Mouse (Mus musculus) c-Kit-positive CD71-positive TER-119-negative erythroid progenitor cells, embryonic 14.5 days (primary cell): ENCODE data around the gene Lmbrd2.

Experiments used
- DNase-seq: peaks from one replicate; pipeline ENCODE4 v3.0.0-alpha.2; 2013; ENCODE audit warnings: low read depth

The Lmbrd2 gene

DNA sequence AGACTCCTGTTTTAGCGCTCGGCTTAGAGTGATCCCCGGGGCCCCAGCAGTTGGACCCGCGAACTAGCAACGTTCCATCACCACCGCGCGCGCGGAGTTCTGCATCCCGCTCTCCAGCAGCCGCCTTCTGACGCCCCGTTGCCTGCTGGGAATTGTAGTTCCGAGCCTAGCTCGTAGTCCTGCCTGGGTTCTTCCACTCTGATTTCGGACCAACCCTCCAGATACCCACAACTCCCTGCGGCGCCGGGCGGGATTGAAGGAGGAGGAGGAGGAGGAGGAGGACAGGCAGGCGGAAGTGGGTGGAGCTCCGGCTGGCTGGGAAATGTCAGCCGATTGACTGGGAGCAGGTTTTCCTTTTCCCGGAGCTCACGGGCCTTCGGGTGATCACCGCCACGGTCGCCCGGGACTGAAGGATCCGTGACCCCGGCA is at the start of gene Lmbrd2:
TSS of gene Lmbrd2 (plus strand) at position 299 of the 429 bp plus-strand sequence.
- peak; percentile 97 for DNase-seq

DNA sequence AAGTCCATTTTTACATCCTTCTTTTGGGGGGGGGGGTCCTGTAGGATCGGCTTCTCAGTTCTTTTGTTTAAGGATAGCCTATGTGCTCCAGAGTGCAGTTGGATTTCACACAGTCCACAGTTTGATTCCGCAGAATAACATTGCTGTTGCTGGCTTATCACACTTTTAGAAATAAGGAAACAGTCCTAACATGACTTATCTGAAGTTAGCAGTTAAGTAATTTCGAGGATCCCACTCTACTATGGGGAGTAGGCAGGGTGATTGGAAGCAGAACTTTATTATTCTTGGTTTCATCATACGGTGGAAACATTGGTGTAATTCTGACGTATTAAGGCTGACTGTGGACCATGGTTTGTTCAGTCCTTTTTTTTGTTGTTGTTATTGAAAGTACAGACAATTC is 49.7 kb upstream of the Lmbrd2 start:
- DNase-seq = no peak

DNA sequence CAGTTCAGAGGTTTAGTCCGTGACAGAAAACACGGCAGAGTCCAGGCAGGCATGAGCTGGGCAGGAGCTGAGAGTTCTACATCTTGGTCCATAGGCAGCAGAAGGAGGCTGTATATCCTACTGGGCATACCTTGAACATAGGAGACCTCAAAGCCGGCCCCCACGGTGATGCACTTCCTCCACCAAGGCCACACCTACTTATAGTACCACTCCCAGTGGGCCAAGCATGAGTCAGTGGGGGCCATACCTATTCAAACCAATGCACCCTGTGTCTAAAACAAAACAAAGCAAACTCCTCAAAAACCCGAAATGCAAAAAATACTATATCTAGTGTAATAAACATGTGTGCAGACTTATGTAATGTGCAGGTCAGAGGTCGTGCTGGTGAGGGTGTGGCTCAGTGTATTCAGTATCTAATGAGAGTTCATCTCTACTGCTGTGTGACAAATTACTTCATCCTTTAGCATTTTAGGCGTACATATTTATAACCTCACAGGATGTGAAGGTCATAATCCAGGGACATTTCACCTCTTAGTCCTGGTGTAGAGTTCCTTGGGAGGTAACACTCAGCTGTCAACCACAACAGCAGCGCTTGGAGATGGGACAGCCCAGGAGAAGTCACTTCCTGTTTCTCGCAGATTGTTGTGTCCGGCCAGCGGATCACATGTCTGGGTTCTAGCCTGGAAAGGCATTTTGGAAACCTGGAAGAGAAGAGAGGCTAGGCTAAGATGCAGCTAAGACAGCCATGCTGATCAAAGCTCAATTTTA is 46.6 kb upstream of the Lmbrd2 start:
- DNase-seq = no peak

DNA sequence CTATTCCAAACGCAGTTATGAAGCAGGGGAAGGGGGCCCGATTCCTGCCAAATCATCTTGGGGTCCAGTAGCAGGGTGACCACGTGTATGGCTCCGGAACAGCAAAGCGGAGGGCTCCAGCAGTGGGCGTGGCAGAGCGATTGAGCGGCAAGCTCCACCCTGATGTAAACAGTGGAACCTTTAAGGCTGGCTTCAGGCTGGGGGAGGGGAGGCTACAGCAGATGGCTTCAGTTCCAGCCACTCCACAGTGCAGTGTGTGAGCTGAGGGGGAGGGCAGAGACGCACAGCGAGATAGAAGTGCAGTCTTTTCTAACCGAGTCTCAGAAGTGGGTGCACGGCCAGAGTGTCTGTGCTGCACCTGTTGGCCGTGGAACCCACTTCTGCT is 46.0 kb upstream of the Lmbrd2 start:
- DNase-seq = no peak

DNA sequence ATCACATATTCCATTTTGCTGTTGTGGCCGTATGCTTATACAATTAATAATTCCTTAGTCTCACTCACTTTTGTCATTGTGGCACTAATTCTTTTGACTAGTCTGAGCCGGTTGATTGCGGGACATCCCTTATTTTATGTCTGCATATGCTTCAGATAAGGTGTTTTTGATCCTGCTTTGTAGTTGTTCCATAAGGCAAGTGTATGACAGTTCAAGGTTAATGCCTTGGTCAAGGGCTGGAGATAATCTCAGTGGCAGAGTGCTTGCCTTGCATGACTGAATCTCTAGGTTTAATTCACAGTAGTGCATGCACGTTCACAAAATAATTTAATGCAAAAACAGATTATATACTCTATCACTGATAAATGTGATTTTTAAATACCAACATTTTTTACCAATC is 43.5 kb upstream of the Lmbrd2 start:
- DNase-seq = no peak

DNA sequence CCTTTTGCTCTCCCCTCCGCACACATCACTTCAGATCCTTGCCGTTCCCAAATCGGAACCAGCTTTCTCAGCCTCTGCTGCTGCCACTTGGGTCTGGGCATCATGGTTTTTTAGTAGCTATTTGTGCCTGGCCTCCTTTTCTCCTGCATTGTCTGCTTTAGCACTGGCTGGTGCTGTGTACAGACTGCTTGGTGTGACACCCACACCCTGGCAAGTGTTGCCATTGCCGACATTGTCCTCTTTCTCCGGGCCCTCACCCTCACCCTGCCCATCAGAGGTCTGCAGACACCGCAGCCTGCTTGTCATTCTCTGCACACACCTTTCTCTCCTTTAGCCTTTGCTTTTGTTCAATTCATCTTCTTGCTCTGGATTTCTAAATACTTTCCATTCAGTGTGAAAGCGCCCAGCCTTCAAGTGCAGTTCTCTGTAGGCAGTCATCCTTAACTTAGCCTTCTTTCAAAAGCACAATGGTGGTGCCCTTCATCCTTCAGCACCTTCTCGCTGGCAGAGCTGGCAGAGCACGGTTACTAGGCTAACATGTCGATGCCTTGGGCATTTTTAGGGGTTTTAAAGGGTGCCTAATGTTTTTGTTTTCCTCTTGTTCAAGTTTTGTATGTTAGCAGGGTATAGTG is 39.8 kb upstream of the Lmbrd2 start:
- no peak for DNase-seq

DNA sequence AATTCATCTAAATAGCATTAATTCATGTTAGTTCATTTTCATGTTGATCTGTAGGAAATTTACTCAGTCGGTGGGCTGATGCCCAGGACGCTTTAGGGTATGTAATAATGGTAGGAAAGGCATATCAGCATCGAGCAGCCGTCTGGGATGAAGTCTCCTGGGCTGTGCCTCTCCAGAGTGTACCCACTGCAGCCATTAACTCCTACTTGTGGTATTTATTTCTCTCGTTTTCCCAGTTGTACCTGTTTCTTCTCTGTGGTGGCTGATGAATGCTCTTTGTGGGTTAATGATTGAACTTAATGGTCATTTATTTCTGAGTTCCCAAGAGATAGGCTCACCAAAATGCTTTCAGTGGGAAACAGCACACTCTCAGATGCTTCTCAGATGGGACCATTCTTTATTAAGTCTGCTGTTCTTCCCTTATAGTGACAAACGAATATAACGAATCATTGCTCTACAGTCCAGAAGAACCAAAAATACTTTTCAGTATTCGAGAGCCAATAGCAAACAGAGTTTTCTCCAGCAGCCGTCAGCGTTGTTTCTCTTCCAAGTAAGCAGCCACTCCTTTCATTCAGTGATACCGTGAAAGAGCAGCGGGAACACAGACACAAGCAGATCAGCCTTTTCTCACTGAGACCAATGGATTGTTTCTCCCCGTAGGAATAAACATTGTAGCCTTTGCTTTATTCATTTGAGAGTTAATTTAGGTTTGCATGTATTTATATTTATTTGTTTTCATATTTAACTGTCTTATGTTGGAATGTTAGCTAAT is 33.9 kb upstream of the Lmbrd2 start:
- DNase-seq = no peak

DNA sequence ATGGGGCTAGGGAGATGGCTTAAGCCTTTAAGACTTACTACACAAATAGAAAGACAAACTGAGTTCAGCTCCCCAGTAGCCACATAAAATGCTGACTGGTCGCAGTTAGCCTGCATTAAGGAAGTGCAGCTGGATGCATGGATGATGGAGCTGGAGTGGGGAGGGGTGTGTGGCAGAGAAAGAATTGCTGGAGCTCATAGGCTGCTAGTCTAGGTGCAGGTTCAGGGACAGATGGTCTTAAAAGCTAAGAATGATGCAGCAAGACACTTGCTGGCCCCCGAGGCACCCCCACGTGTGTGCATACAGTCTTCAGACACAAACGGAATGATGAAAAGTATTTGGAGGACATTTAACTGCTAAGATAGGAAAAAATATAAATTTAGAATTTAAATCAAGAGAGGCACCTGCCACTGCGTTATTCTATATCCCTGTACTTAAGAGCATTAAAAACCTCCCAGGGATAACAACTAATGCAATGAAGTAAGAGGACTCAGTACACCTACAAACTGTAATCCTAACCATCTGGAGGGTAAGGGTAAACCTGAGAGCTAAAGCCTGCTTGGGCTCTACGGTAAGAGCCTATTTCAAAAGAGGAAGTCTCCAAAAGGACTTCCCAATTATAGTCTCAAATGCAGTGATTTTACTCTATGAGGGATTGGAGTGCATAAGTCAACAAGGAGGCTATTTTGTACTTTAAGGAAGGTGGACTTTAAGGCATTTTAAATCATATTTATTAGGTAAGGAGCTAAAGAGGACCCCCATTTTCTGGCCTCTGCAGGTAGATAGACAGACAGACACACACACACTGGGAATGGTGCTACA is 29.6 kb upstream of the Lmbrd2 start:
- DNase-seq = no peak

DNA sequence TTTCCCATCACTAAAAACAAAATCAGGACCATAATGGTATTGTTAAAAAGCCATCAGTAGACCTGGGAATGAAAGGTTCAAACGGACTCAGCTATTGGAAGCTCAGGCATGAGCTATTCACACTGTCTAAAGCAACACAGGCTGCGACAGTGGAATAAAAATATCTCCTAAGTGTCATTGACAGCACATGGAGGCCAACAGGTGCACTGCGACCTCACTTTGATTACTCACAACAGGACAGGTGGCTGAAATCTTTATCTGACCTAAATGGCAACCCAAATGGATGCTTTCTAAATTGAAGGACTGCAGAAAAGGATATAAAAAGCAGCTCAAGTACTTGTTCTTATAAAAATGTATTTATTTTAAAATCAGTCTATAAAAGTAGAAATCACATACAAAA is 28.7 kb upstream of the Lmbrd2 start:
- no peak for DNase-seq

DNA sequence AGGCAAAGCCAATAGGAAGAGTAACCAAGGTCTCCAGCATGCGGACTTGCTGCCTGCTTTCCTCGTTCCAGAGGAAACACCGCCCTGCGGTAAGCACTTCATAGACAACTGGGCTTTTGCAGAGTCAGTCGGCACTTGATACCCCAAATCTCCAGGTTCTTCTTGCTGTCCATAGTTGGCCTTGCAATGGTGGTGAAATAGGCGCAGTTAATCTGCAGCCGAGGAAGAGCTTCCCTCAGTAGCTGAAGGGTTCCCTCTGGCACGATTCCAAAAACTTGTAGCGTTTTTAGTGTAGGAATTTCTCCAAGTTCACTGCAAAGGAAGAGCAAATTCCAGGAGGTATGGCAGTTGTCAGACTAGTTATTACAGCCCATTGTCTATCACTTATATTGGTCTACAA is 26.8 kb upstream of the Lmbrd2 start:
- no peak for DNase-seq

DNA sequence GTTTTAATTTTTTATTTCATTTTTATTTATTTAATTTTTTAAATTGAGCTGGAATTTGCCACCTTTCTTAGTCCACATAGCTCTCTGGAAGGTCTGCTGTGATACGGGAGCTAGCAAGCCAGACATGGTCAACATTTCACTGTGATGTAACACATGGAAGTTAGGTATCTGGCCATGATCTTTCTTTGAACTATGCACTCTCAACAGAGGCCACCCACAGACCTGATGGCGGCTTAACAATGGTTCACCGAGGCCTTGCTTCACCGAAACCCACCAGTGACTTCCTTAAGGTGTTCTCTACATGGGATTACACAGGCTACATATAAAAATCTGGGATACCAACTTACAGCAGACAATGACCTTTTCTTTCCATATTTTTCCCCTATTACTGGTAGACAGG is 26.2 kb upstream of the Lmbrd2 start:
- DNase-seq = no peak

DNA sequence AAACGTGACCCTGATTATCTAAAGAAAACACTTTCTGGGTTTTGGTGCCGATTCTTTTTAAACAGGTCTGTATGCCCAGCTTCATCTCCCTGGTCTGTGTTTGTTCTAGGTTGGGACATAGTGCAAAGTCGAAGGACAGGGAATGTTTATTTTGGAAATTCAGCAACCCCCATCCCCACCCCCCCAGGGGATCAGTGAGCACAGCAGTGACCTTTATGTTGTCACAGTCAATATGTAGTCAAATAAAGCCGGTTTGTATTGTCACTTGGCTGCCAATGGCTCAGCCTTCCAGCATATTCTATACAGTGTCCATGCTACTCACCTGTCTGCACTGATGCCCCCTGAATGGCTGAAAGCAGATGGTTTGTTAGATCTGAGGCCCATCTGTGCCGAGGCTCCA is 25.8 kb upstream of the Lmbrd2 start:
- no peak for DNase-seq

DNA sequence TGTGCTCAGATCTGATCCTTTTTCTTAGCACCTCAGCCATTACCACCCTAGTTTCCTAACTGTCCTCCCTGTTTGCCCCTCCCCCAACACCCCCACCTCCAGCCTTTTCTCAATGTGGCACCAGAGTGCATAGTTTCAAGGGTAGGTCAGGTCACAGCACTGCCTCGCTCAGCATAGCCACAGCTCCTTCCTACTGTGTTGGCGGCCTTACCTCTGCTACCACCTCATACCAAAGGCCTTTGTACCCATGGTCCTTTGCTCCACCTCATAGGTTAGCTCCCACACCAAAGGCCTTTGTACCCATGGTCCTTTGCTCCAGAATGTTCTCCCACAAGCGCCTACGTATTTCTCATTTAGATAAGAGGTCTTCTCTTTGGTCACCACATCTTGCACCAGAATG is 21.5 kb upstream of the Lmbrd2 start:
- DNase-seq = no peak

DNA sequence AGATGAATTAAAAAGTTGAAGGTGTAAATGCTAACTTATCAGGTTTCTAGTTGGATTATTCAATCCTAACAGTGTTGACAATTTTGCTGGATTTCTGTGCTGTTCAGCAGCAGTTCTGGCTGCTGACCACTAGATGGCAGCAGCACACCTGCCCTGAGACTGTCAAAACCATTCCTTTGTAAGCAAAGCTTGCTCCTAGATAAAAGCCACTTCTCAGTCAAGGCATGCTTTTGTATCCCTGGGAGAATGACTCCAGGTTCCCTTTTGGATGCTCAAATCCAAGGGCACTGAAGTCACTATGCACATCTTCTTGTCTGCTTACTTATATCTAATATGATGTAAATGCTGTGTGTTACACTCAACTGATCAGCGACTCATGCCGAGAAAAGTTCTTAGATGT is 20.3 kb upstream of the Lmbrd2 start:
- no peak for DNase-seq

DNA sequence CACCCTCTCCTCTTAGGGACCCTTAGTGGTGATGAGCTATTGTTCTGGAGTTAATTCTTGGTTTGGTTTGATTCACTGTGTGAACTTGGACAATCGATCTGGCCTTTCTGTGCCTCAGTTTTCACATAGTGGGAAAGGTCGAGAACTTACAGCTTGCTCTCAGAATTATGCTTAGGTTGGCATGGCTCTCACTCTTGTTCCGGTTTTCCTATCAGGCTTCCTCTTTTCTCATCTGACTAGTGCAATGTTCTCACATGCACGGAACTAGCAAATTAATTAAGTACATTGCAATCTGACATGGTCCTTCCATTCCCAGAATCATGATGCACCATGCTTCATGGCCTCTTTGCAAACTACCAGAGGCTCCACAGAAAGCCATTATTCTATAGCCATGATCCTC is 17.4 kb upstream of the Lmbrd2 start:
- DNase-seq = no peak

DNA sequence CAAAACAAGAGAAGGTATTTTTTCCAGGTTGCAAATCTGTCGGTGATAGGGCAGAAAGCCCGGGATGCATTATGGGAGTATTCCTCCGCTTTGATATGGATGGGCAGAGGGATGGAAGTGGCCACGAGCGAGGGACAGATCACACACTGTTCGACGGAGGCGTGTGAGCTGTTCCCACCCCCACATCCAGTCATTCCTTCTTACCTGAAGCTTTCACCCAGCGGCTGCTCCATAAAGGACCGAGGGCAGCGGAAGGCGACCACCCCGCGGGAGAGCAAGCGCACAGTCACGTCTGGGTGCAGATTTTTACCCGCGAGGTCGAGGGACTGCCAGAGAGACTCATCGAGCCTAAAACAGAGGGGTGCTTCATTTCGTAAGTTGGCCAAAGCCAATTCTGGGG is 15.5 kb upstream of the Lmbrd2 start:
- DNase-seq = no peak

DNA sequence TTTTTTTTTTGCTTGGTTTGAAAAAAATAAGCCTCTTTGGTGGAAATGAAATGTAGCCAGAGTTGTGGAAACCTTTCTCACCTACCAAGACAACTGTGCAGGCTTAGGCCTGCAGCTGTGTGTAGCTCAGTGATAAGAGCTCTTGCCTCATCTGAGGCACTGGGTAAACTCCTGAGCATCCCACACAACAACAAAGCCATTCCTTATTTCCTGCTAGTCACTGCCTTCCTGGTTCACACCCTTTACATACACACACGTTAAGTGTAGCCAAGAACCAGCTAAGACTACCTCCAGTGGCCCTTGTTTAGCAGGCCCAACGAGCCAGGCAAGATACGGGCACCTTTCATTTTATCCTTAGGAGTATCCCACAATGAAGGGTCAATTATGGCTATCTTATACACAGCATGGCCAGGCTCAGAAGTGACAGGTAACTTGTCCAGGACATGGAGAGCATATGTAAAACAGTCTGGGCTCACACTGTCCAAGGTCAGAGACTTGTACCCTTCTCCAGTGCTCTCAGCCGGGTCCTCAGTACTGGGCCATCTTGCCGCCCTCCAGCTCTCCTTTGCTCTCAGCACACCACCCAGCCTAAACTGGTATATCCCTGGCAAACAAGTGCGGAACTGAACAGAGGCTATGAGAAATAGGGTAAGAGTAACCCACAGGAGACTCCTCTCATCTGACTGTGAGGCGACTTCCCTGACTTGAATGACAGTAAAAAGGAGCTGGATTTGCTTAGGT is 13.1 kb upstream of the Lmbrd2 start:
- no peak for DNase-seq

DNA sequence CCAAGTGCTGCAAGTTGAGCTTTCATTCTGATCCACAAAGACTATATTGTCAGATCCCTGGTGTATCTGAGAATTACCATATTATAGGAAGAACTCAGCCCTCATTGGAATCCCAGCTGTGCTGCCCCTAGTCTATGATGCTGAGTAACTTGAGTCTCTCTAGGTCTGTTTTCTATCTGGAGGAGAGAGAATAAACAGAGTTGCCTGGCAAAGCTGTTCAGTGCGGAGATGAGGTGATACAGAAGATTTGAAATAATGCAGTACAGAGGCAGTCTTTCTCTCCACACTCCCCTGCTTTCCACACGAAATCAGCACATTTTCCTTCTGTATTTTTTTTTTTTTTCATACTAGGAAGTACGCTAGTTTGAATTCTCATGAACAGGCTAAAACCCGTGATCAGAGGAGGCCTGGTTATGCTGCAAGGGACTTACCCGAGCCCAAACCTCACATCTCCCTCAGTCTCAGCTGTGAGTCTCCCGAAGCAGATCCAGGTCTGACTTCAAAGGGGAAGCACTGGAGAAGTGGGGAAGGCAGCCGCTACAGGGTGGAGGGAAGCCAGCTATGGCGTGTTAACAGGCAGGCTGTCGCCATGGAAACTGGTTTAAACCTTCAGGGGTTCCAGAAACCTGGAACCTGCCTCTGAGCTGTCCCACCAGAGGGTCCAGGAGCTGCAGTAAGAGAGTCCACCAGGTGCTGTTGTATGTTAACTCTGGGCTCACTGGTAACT is 9.4 kb upstream of the Lmbrd2 start:
- DNase-seq = no peak

DNA sequence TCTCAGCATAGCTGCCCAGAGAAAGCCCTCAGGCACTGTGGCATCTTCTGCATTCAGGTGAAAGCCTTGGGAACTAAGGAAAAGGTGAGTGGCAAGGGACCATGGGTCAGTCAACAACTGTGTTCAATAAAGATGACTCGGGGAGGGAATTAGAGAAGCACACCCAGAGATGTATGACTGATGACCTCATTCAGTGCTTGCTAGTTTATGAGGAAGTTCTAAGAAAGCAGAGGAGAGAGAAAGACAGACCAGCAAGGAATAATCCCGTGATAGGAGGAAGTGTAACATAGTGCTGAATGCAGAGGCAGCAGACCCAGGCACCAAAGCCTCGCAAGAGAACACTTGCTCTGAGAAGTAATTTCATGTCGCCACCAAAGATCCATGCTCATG is 8.9 kb upstream of the Lmbrd2 start:
- DNase-seq = no peak

DNA sequence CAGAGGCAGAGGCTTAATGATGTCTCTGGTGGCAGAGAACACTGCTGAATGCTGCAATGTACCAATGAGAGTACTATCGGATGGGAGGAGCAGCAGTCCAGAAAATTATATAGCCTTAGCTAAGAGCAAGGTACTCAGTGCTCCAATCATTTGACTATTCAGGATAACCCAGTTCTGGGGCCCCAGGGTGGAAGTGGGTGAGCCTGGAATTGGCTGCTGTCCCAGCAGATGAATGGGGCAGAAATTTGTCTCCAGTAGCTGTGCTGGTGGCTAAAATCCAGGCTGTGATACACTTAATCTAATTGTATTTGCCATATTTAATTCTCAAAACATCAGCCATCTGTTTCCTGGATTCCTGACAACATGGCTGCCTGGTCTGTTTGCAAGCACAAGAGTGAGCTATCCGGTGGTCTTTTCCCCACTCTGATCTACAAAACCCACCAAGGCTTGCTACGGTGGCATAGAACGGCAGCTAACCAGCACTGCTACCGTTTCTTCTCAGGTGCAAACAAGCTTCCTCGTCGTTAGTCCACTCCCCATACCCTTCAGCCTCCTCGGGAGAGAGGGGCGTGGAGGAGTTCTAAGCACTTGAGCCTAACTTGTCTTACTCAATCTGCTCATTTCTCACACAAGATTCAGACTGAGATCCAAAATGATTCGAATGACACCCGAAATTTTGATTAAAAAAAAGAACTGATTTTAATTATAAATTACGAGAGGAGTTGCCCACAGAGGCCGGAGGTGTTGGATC is 7.5 kb upstream of the Lmbrd2 start:
- no peak for DNase-seq
